Mouse (Mus musculus): ENCODE measurements around the gene Ephb4. TPM values are rescaled to one million over a fixed set of nuclear protein-coding genes. Genes with fewer than 3 reads are reported as not detected.

The Ephb4 gene
- total RNA-seq (2014; fragmentation: Nextera tagmentation) (1.4 TPM in 1 of 2 replicates, not detected in the other), total RNA-seq (2017) (0.08 TPM in 1 of 2 replicates, not detected in the other)

DNA sequence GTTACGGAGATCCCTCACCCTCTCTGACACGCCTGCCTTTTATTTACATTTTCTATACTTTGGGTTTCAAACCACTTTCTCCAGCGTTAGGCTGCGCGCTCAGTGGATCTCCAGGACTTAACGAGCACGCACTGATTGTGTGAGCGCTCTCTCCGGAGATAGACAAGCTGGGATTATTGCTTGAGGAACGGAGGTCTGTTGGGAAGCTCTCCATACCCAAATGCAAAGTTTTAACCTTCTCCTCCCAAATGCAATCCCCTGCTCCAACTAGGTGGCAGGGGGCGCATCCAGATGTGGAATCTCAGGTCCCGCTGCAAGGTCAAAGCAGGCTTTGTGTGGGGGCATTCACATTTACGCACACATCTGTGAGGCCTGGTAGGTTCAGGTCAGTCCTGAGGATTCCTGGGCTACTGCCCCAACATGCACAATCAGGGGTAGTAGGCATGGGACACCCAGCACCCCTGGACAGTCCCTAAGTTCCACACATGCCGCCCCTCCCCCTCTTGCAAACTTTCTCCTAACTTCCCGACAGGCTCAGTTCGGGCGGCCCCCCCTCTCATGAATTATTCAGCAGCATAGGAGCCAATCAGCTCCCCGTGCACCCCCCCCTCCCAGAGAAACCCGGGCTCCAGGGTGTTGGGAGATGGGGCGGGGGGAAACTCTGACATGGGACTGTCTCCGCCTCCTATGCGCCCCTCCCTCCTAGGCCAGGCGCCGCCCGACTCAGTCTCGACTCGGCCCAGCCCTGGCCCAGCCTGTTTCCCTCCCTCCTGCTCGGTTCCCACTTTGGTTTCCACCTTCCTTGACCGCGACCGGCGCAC, at the start of gene Ephb4:
Gene Ephb4, plus strand, starts transcription at position 726 of the 821 bp plus-strand sequence.
- ATAC-seq (replicated peaks; ENCODE audit: low FRiP score, low TSS enrichment, poor library complexity, severe bottlenecking), result no peak

DNA sequence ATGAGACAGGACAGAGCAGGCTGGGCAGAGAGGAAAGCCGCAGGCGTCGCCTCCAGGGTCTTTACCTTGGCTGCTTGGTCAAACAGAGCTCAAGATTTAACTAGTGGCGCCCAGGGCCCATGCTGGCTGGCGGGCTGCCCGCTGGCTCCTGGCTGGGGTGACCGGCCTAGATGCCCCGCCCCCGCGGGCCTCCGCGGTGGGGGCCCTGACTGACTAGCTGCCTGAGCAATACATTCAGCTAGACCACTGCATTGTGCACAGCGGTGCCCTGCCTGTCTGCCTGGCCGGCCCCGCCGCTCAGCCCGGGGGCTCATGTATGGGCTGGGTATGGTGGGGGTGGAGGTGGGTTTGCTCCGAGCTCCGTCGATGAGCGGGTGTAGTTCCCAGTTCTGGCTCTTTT, 48.7 kb upstream of the Ephb4 start:
- no peak for ATAC-seq (replicated peaks; ENCODE audit: low FRiP score, low TSS enrichment, poor library complexity, severe bottlenecking)

DNA sequence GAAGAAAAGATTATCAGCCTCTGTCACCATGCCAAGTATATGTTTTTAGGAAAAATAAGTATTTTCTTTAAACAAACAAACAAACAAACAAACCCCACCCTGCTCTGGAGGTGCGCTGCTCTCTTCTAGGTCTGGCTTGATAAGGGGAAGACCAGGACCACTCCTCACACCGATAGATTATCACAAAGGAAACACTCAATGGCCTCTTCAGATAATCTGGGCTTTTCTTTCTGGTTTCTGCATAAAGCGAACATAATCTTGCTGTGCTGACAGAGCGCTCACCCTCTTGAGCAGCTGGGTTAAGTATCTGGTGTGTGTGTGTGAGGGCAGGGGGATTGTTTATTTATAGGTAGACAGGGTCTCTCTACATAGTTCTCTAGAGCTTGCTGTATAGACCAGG, 46.3 kb upstream of the Ephb4 start:
- no peak for ATAC-seq (replicated peaks; ENCODE audit: low FRiP score, low TSS enrichment, poor library complexity, severe bottlenecking)

DNA sequence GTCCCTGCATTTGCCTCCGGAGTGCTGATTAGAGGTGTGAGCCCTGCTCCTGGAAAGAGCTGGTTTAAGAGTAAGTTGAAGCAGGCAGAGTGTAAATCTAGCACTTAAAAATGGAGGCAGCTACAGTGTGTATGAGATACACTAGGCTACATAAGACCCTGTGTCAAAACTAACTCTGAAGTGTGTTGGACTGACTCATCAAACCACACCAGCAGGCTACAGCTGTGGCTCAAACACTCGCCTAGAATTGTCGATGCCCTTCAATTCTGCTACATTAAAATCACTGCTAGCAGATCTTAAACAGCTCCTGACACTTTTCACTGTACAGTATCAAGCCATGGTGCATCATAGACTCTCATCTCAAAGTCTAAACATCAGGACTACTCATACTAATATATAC, 45.7 kb upstream of the Ephb4 start:
- no peak for ATAC-seq (replicated peaks; ENCODE audit: low FRiP score, low TSS enrichment, poor library complexity, severe bottlenecking)

DNA sequence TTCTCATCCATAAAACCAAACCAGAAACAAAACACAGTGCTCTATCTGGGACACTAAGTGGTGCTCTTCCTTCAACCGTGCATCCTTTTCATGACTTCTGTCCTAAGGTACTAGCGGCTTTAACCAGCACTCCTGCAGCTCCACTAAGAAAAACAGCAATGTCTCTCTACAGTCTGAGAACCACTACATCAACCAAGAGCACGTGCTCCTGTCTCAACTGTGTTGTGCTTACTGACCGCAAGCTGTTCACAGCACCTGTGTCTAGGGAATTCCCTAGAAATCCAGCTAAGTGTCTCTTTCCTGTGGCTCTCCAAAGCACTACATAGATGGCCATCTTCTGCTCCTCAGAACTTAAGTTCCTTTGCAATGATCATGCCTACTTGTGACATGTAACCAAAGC, 45.1 kb upstream of the Ephb4 start:
- ATAC-seq (replicated peaks; ENCODE audit: low FRiP score, low TSS enrichment, poor library complexity, severe bottlenecking), result no peak

DNA sequence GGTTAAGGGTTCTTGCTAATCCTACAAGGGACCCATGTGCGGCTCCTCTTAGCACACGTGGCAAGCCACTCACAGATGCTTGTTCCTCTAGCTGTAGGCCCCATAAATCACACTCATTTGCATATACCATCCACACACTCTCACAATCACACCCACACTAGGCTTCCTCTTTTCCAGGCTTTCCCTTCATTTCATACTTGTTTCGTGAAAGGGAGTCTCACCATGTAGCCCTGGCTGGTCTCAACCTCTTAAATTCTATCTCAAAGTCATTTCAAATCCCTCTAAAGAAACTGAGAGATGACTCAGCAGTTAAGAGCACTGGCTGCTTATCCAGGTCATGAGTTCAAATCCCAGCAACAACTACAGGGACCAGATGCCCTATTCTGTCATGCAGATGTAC, 44.1 kb upstream of the Ephb4 start:
- no peak for ATAC-seq (replicated peaks; ENCODE audit: low FRiP score, low TSS enrichment, poor library complexity, severe bottlenecking)

DNA sequence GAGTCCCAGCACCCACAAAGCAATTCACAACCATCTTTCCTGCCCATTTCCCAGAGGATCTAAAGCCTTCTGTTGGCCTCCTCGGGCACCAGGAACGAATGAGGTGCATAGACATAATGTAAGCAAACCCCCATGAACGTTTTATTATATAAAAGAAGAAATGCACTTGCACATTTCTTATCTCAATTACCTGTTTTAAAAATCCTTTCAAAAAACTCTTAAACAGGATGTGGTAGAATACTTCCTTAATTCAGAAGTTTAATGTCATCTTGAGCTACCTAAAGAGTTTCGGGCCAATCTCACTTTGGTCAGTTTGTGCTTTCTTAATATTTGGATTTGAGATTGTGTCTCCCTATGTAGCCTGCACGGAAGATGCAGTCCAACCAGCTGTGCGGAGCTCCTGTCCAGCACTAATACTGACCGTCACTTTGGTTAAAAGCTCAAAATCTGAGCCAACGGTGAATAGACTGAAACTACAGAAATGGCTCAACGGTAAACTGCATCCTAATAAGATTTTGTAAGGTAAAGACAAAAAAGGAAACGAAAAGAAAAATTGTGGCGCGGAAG, 43.4 kb upstream of the Ephb4 start:
- no peak for ATAC-seq (replicated peaks; ENCODE audit: low FRiP score, low TSS enrichment, poor library complexity, severe bottlenecking)

DNA sequence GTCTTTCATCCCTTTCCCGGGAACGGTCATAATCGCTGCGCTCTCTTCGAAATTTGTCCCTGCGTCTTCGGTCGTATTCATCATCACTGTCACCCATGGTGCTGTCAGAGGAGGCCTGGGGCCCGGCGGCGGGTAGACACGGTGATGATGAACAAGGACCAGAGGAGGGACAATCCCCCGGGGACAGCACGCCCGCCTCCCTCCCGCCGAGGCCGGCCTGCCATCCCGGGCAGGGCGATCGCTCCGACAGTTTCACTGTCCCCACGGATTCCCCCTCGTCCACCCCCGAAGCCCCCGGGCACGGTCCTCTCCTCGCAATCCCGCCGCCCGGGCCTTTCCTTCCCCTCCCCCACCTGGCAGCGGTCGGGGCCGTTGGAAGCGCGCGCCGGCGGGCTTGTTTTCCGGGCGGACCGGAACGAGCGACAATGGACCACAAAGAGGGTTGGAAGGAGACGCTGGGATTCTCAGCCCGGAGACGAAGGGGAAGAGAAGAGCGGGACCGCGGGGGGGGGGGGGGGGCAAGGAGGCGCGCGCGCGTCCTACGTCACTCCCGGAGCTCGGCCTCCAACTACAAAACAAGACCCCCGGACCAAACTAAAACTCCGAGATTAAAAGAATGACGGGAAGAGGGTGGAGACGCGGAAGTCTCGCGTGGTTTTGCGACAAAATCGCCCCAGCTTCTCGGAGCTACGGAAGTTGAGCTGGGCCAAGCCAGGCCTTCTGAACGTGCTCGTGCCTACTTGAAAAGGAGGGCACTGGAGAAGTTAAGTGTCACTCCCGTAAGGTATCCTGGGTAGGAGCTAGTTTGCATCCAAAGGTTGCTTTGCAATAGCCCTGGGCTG, 42.6 kb upstream of the Ephb4 start, which contains the start of gene Srrt:
Gene Srrt, minus strand, starts transcription at position 604 of the 842 bp plus-strand sequence.
- ATAC-seq (replicated peaks; ENCODE audit: low FRiP score, low TSS enrichment, poor library complexity, severe bottlenecking), result peak; percentile 85

DNA sequence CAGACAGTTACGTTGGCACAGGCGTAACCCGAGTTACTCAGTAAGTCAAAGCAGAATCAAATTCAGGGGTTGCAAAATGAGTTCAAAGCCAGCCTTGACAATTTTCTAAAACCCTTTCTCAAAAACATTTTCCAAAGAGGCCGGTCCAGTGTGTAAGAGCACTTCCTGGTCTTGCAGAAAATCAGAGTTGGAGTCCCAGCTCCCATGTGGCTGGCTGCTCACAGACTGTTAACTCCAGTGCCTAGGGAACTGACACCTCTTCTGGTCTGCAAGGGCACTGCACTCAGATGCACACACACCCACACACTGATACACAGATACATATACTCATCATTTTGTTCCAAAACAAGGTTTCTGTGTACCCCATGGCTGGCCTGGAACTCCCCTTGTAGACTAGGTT, 41.6 kb upstream of the Ephb4 start:
- ATAC-seq (replicated peaks; ENCODE audit: low FRiP score, low TSS enrichment, poor library complexity, severe bottlenecking), result no peak

DNA sequence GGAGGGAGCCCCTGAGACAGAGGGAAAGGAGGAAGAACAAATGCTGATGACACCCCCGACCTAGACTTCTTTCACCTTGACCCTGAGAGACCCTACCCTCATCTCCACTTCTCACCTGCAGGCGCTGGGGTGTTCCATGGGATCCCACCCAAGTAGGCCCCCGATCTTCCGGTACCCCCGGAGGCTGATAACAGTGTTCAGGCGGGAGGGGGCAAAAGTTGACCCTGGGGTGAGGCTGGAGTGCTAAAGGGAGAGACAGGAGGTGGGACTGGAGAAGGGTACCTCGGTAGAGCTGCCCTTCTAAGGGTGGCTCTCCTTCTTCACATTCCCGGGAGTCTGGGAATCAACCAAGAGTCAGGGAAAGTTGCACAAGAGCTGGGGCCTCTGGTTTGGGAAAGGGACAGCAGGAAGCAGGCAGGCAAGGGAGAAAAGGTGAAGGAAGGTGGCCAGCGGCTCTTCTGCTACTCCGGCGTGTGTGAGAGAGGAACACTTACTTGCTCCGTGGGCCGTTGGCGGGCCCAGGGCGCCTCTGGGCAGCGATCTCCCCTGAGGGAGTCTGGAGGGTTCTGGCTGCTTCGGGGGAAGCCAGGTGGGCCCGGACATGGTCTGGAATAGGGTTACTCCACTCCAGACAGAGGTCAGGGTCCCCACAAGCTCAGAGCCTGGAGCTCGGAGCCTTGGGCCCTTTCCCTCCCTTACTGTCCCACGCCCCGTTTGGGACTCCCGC, 36.3 kb upstream of the Ephb4 start:
- peak; percentile 31 for ATAC-seq (replicated peaks; ENCODE audit: low FRiP score, low TSS enrichment, poor library complexity, severe bottlenecking)

DNA sequence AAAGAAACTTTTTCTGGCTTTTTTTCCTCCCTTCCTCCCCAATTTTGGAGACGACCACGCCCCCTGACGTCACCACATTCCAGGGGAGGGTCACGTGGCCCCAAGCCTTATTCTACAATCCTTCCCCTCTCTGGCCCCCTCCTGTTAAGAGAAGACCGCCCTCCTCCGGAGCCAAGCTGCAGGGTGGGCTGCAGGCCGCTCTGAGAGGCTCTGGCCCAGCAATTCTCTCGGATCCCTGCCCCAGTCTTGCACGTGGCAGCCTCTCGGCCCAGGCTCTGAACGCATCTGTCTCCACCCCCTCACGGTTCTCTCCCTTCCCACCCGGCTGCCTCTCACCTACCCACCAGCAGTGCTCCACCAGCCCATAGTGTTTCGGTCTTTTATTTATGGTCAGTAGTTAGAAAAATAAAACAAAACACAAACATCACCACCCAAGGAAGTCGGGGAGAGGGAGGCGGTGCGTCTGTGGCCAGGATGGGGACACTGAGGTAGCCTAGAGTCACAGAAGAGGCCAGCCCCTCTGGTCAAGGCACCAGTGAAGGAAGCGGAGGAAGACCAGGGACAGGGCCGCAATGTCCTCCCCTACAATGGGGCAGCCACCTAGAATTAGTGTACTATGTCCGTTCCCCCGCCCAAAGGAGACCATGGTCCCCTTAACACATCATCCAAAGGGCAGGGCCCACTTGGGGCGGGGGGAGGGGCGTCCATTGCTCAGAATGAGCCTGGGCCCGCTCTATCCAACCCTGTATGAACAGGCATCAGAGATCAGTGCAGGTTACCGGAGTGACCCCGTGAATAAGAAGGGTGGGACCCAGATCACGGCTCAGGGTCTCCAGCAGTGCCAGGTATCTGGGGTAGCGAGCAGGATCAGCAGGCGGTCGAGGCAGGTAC, 35.5 kb upstream of the Ephb4 start, which contains the start of gene Trip6:
Gene Trip6, minus strand, starts transcription at position 212 of the 891 bp plus-strand sequence.
- peak; percentile 38 for ATAC-seq (replicated peaks; ENCODE audit: low FRiP score, low TSS enrichment, poor library complexity, severe bottlenecking)

DNA sequence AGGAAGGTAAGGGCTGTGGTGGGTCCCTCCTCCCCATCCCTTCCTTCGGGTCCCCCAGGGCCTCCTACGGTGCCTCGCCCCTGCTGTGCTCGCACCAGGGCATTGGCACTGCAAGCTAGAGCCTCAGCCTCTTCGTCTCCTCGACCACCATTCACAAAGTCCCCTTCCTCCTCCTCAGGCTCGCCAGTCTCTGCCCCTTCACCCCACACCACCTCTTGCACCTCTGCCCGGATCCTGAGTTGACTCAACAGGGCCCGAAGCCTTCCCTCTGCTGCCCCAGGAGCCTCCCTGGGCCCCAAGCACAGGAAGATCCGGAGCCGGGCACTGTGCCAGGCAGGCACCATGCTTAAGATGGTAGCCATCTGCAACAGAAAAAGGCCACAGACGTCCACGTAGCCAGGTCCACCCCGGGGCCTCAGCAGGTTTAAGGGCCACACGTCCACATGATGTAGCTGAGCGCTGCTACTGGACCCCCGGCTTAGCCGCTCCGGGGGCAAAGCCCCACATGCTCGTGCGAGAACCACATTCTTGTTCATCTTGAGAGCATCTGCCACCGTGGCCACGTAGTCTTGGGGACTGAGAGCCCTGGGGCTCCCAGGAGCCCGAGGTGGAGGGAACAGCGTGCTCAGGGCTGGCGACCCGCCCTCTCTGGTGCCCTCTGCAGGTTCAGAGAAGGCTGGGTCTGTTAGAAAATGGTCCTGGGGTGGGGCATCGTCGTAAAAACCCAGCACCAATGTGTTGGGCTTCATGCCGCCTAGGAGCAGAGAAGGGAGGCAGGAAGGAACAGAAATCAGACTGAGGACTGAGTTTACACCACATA, 34.6 kb upstream of the Ephb4 start:
- ATAC-seq (replicated peaks; ENCODE audit: low FRiP score, low TSS enrichment, poor library complexity, severe bottlenecking), result peak; percentile 74

DNA sequence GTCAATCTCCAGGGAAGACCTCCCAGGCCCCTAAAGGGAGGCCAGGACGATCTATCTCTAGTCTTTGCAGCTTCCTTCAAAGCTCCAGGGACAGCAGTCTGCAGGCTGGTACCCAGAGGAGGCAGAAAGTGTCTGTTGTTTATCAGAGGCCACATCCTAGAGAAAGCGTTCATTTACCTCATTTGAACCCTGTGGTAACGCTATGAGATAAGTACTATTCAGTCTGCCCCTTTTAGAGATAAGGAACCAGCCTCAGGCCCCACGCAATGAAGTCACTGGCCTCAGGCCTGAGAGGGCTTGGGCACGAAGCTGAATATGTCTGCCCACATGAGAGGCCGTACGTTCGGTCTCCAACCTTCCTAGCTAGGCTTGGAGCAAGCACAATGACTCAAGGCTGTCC, 32.5 kb upstream of the Ephb4 start:
- ATAC-seq (replicated peaks; ENCODE audit: low FRiP score, low TSS enrichment, poor library complexity, severe bottlenecking), result peak; percentile 28; the same call in 1 of the 2 replicates

DNA sequence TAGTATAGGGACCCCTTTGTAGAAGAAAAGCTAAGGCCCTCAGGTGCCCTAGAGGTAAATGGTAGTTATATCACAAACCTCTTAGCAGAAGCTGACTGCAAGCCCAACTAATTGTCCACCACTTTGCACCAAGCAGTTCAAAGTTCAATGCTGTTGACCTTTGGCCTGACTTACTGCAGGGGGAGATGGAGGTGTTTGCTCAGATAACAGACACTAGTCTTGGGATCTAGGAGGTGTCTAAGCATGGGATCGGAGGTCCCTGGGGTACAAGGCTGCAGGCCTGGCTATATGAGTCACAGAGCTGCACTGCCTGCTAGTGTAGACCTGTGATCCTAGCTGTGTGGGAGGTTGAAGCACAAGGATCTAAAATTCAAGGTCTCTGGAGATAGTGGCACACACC, 31.3 kb upstream of the Ephb4 start:
- ATAC-seq (replicated peaks; ENCODE audit: low FRiP score, low TSS enrichment, poor library complexity, severe bottlenecking), result no peak

DNA sequence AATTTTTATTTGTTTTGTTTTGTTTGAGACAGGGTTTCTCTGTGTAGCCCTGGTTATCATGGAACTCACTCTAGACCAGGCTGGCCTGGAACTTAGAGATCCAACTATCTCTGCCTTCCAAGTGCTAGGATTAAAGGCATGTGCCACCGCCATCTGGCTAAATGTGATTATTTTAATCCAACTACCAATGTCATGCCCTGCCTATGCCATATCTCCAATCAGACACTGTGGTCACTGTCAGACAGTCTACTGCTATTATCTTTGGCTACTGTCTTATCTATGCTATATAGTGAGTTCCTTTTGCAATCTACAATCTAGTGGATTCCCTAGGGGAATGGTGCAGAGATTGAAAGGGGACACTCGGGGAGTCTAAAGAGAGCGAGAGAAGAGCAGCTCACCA, 28.9 kb upstream of the Ephb4 start:
- peak; percentile 70 for ATAC-seq (replicated peaks; ENCODE audit: low FRiP score, low TSS enrichment, poor library complexity, severe bottlenecking)

DNA sequence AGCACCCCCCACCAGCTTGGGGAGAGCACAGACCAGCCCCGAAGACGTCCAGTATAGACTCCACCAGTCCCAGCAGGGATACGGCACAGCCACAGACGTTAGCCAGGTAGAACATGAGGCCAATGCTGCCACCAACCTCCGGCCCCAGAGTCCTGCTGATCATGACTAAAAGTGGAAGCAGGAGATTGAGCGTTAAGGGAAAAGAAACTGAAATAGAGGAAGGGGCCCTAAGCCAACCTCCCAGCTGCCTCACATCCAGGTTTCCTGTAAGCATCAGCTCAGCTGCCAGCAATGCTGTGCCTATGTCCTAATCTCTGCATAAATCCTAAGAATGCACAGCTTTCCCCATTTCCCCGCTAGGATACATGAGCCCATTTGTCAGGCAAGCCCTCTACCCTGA, 19.0 kb upstream of the Ephb4 start:
- ATAC-seq (replicated peaks; ENCODE audit: low FRiP score, low TSS enrichment, poor library complexity, severe bottlenecking), result no peak

DNA sequence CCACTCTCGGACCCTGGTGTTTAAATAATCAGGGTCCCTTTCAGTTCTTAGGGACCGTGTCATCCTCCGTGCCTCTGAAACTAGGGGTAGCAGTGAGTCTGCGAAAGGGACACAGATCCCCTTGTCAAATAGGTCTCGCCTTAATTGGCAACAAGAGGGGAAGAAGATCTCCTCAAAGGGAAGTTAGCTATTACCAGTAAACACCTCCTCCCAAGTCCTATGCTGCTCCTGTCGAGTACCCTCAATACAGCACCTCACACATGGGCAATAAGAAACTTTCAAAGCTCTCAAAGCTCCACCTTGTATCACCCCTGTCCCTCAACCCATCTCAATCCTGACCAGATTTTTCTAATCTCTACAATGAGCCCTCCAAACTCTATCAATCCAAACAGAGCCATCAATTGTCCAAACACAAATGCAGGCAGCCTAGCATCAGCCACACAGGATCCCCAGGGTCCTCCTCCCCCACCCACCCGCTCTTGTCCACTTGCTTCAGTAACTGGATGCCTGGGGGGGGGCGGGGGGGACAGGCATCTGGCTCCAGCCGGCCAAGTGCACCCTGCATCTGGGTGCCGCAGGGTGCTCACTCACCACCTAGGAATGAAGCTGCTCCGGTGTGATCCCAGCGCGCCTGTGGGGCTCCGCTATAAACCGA, 16.9 kb upstream of the Ephb4 start:
- no peak for ATAC-seq (replicated peaks; ENCODE audit: low FRiP score, low TSS enrichment, poor library complexity, severe bottlenecking)

Measured in megakaryocyte-erythroid progenitor cell, adult 5-6 weeks (primary cell).